Mouse (Mus musculus): ENCODE data around the gene Skor1.

Skor1 gene

DNA sequence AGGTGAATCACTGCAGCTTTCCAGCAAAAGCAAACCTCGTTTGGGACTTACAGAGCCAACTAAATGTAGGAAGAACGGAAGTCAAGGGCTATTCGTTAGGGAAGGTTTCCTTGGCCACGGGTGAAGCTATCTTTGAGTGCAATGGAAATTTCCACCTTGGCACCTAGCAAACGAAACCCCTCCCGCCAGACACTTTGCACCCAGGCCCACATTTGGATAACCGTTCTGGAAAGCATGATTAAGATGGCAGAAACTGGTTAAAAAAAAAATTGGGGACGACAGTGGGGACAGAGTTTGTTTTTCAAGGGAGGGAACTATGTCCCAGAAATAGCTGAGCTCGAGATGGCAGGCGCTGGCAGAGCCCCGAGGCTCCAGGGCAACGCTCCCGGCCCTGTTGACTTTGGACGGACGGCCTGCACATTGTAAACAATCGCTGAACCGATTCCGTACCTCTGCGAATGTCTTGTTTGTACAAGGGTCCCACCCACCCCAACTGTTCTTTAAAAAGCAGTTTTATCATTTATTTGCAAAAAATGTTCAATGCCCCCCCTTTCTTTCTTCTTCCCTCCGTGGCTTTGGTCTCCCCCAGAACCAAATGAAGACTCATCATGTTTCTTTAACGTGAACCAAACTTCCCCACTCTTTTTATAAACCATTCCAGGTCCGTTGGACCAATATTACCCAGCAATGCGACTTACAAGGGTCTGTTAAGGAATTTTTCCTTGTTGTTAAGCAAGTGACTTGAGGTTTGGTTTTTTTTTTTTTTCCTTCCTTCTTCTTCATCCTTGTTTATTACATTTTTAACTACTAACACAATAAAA lies 57.5 kb downstream of the Skor1 start:
- DNase-seq (ENCODE audit: low read depth), result no peak

GRCm38 (mm10) chr9:63089141-63089540 lies 59.6 kb downstream of the Skor1 start:
- DNase-seq (ENCODE audit: low read depth), result no peak
